Mouse (Mus musculus) CH12.LX (cell line): ENCODE measurements around the gene Aldh9a1. TPM values are rescaled to one million over a fixed set of nuclear protein-coding genes. Genes with fewer than 3 reads are reported as not detected.

ENCODE experiments used
- DNase-seq: peaks from one replicate; pipeline ENCODE4 v3.0.0-alpha.2; 2013; ENCODE audit errors: extremely low read depth
- H3K27ac ChIP-seq: 2 replicates; pipeline ENCODE4 v1.5.1; 2012; ENCODE audit warnings: low read depth, mild to moderate bottlenecking, control low read depth, moderate library complexity; ENCODE audit not compliant: insufficient read depth
- H3K27me3 ChIP-seq: replicated peaks from 2 replicates; pipeline ENCODE3; 2012; ENCODE audit warnings: inconsistent platforms
- H3K36me3 ChIP-seq, 2 experiments: replicated peaks in 1 of 2; 2 replicates each; pipeline versions ENCODE3 to v1.6.1; 2012; ENCODE audit warnings: inconsistent platforms in 1 of 2, low read length in 1 of 2, mild to moderate bottlenecking in 1 of 2, mixed read lengths in 1 of 2, moderate library complexity in 1 of 2; ENCODE audit not compliant: control insufficient read depth in 1 of 2, insufficient read depth in 1 of 2
- H3K4me1 ChIP-seq, 2 experiments: 2 replicates each; pipeline ENCODE4 v1.6.1; 2012; ENCODE audit warnings: inconsistent platforms in 1 of 2, moderate library complexity in 1 of 2; ENCODE audit not compliant: insufficient read depth in 2 of 2, control insufficient read depth in 1 of 2
- H3K4me2 ChIP-seq: 2 replicates; pipeline ENCODE4 v1.6.1; 2012; ENCODE audit warnings: low read depth, mild to moderate bottlenecking, control low read depth; ENCODE audit not compliant: poor library complexity, insufficient read depth, severe bottlenecking
- H3K4me3 ChIP-seq, 3 experiments: fragments of 150-350 bp in 1 of 3; sonication (generic) in 1 of 3; replicated peaks in 1 of 3; 2 replicates each; pipeline versions ENCODE3 to v1.5.1; 2011 to 2012; ENCODE audit warnings: low read depth in 2 of 3, low read length in 2 of 3, mild to moderate bottlenecking in 2 of 3, moderate library complexity in 2 of 3, control low read depth in 1 of 3, improper control_type of control experiment in 1 of 3, inconsistent platforms in 1 of 3, mixed read lengths in 1 of 3; ENCODE audit not compliant: poor library complexity in 1 of 3
- H3K79me2 ChIP-seq: replicated peaks from 2 replicates; pipeline ENCODE4 v1.6.1; 2012; ENCODE audit warnings: mild to moderate bottlenecking, moderate library complexity; ENCODE audit not compliant: control insufficient read depth, poor library complexity, insufficient read depth, severe bottlenecking; ENCODE audit errors: extremely low read depth
- H3K9ac ChIP-seq: 2 replicates; pipeline ENCODE4 v1.6.1; 2012; ENCODE audit warnings: low read depth, mild to moderate bottlenecking, control low read depth, moderate library complexity; ENCODE audit not compliant: insufficient read depth
- H3K9me3 ChIP-seq: replicated peaks from 2 replicates; pipeline ENCODE3; 2012; ENCODE audit warnings: low read length, inconsistent platforms, mixed read lengths
- BHLHE40 ChIP-seq: IDR thresholded peaks from 2 replicates; pipeline ENCODE4 v1.6.1; 2011; ENCODE audit warnings: mild to moderate bottlenecking, low read depth, low read length, improper control_type of control experiment
- CHD1 ChIP-seq: IDR thresholded peaks from 2 replicates; pipeline ENCODE4 v1.6.1; 2012; ENCODE audit warnings: low read depth, low read length, improper control_type of control experiment, inconsistent platforms
- E2F4 ChIP-seq: IDR thresholded peaks from 2 replicates; pipeline ENCODE4 v1.6.1; 2011; ENCODE audit warnings: low read depth, low read length, improper control_type of control experiment; ENCODE audit not compliant: insufficient replicate concordance
- ELF1 ChIP-seq: IDR thresholded peaks from 2 replicates; pipeline ENCODE4 v1.6.1; 2014; ENCODE audit warnings: low read depth, mild to moderate bottlenecking, inconsistent platforms, low read length, improper control_type of control experiment
- ETS1 ChIP-seq: conservative IDR thresholded peaks from 2 replicates; pipeline ENCODE4 v1.6.1; 2012; ENCODE audit warnings: low read depth, mild to moderate bottlenecking, inconsistent platforms, low read length, improper control_type of control experiment, moderate library complexity
- IRF4 ChIP-seq: IDR thresholded peaks from 2 replicates; pipeline ENCODE4 v1.6.1; 2014; ENCODE audit warnings: low read depth, mild to moderate bottlenecking, inconsistent platforms, low read length, improper control_type of control experiment
- JUN ChIP-seq: IDR thresholded peaks from 2 replicates; pipeline ENCODE4 v1.6.1; 2011; ENCODE audit warnings: low read depth, mild to moderate bottlenecking, low read length, improper control_type of control experiment, moderate library complexity; ENCODE audit not compliant: insufficient read depth
- KAT2A ChIP-seq: IDR thresholded peaks from 2 replicates; pipeline ENCODE4 v1.6.1; 2012; ENCODE audit warnings: low read length, improper control_type of control experiment, inconsistent platforms; ENCODE audit not compliant: insufficient replicate concordance
- MEF2A ChIP-seq: IDR thresholded peaks from 2 replicates; pipeline ENCODE4 v1.6.1; 2014; ENCODE audit warnings: low read depth, mild to moderate bottlenecking, inconsistent platforms, low read length, improper control_type of control experiment, borderline replicate concordance
- MXI1 ChIP-seq: IDR thresholded peaks from 2 replicates; pipeline ENCODE4 v1.6.1; 2011; ENCODE audit warnings: mild to moderate bottlenecking, low read depth, low read length, improper control_type of control experiment
- MYC ChIP-seq: IDR thresholded peaks from 2 replicates; pipeline ENCODE4 v1.6.1; 2011; ENCODE audit warnings: low read depth, mild to moderate bottlenecking, improper control_type of control experiment, low read length
- NELFE ChIP-seq: IDR thresholded peaks from 2 replicates; pipeline ENCODE4 v1.6.1; 2011; ENCODE audit warnings: low read depth, low read length, improper control_type of control experiment
- PAX5 ChIP-seq: IDR thresholded peaks from 2 replicates; pipeline ENCODE4 v1.6.1; 2012; ENCODE audit warnings: low read length, inconsistent platforms, mixed read lengths
- SIN3A ChIP-seq: IDR thresholded peaks from 2 replicates; pipeline ENCODE4 v1.6.1; 2012; ENCODE audit warnings: low read length, improper control_type of control experiment, inconsistent platforms
- TBP ChIP-seq: conservative IDR thresholded peaks from 2 replicates; pipeline ENCODE4 v1.6.1; 2011; ENCODE audit warnings: low read depth, low read length, improper control_type of control experiment
- USF1 ChIP-seq: IDR thresholded peaks from 2 replicates; pipeline ENCODE4 v1.6.1; 2014; ENCODE audit warnings: low read depth, mild to moderate bottlenecking, inconsistent platforms, low read length, improper control_type of control experiment
- USF2 ChIP-seq: conservative IDR thresholded peaks from 2 replicates; pipeline ENCODE4 v1.6.1; 2011; ENCODE audit warnings: low read depth, low read length, improper control_type of control experiment
- ZC3H11A ChIP-seq: IDR thresholded peaks from 2 replicates; pipeline ENCODE4 v1.6.1; 2012; ENCODE audit warnings: low read depth, mild to moderate bottlenecking, inconsistent platforms, low read length, improper control_type of control experiment
- ZNF384 ChIP-seq: IDR thresholded peaks from 2 replicates; pipeline ENCODE4 v1.6.1; 2012; ENCODE audit warnings: low read depth, low read length, improper control_type of control experiment, inconsistent platforms
- dilution Hi-C: fragments of 300-500 bp; cut with MboI; formaldehyde crosslinking; loops from 2 replicates; pipeline ENCODE4 v1.14.3; 2020; ENCODE audit warnings: low sequenced_read_pairs; ENCODE audit not compliant: extremely low pct_unique_long_range_greater_than_20kb, extremely low pct_ligation_motif_present
- in situ Hi-C: fragments of 300-500 bp; cut with MboI; formaldehyde crosslinking; loops from 3 replicates; pipeline ENCODE4 v1.14.3; 2019; ENCODE audit warnings: low sequenced_read_pairs, low pct_ligation_motif_present, low pct_unique_long_range_greater_than_20kb, mixed read lengths
- polyA plus RNA-seq: library from polyadenylated mRNA; unstranded; fragments of >175 nt; gene quantifications from 2 replicates; pipeline ENCODE4 v1.2.1, GENCODE M21; 2012; ENCODE audit warnings: low read depth; ENCODE audit not compliant: insufficient read length
- total RNA-seq, 2 experiments: library from RNA; depleted of rRNA; stranded (reverse); fragments of 300-350 nt in 1 of 2; fragments of >200 nt in 1 of 2; gene quantifications; 2 replicates each; pipeline ENCODE4 v1.2.3; 2012 to 2014

The Aldh9a1 gene
- total and polyA plus RNA-seq, 3 experiments, result 26.2 to 79.7 (median 31.2) TPM

GRCm38 (mm10) chr1:167382316-167382715 lies 32.5 kb downstream of the Aldh9a1 start:
- H3K27ac ChIP-seq, result no peak overlapping the region
- no peaks in the 10 kb centered on the region for H3K79me2 ChIP-seq
- no peak overlapping the region for H3K4me3 ChIP-seq
- in situ Hi-C loops, result no loop called here
- TF ChIP-seq IRF4, result no peak
- H3K27me3 ChIP-seq, result peaks cover 84% of the 10 kb centered on the region
- no peak overlapping the region for H3K9ac ChIP-seq
- no peak for DNase-seq
- no peaks in the 10 kb centered on the region for H3K4me1 ChIP-seq
- dilution Hi-C loops, result no loop called here
- no peaks in the 10 kb centered on the region for H3K9me3 ChIP-seq
- no peak overlapping the region for H3K4me2 ChIP-seq
- H3K36me3 ChIP-seq, result no peaks in the 10 kb centered on the region

GRCm38 (mm10) chr1:167382763-167383162 lies 33.0 kb downstream of the Aldh9a1 start:
- H3K79me2 ChIP-seq, result no peaks in the 10 kb centered on the region
- peaks cover 85% of the 10 kb centered on the region for H3K27me3 ChIP-seq
- TF ChIP-seq ETS1 (no peak), ZNF384 (no peak), TBP (no peak), CHD1 (no peak), SIN3A (no peak), ELF1 (no peak), JUN (no peak), MYC (no peak), PAX5 (no peak), E2F4 (no peak), IRF4 (no peak), USF2 (no peak), BHLHE40 (no peak), ZC3H11A (no peak), USF1 (no peak), KAT2A (no peak), MXI1 (no peak), MEF2A (no peak), NELFE (no peak)
- TF ChIP-seq, all 38 proteins: peak for 0
- Histone ChIP-seq H3K4me3 (no peak overlapping the region), H3K9me3 (no peaks in the 10 kb centered on the region), H3K4me2 (no peak overlapping the region), H3K36me3 (no peaks in the 10 kb centered on the region), H3K27ac (no peak overlapping the region), H3K4me1 (no peaks in the 10 kb centered on the region), H3K9ac (no peak overlapping the region)
- in situ Hi-C loops (no loop called here), dilution Hi-C loops (no loop called here)
- no peak for DNase-seq
